Mouse (Mus musculus): ENCODE data around the gene Tmprss12. TPM values are rescaled to one million over a fixed set of nuclear protein-coding genes. Genes with fewer than 3 reads are reported as not detected.
"Not testable (repeated sequence)": the region's sequence is repeated elsewhere in the genome, so short reads cannot be mapped to it uniquely, and the experiment has no call there.

Gene Tmprss12
- polyA plus RNA-seq, 1 experiment from 2014 or later, result not detected

- not testable (repeated sequence) for H3K79me2 ChIP-seq (ENCODE audit: inconsistent target); H3K36me3 ChIP-seq (ENCODE audit: inconsistent target); H3K27ac ChIP-seq; H3K4me3 ChIP-seq (ENCODE audit: inconsistent target)
- no CpG with 5 or more reads among the region's 4 CpGs for WGBS (ENCODE audit: missing documents)
Measured at GRCm38 (mm10) chr15:100328089-100328488, 47.5 kb downstream of the Tmprss12 start.

- not testable (repeated sequence) for H3K36me3 ChIP-seq (ENCODE audit: inconsistent target)
Measured at GRCm38 (mm10) chr15:100329336-100329735, 48.7 kb downstream of the Tmprss12 start.

GRCm38 (mm10) chr15:100330739-100331138, 50.1 kb downstream of the Tmprss12 start:
- Histone ChIP-seq H3K4me3 (ENCODE audit: inconsistent target) (no peak overlapping the region), H3K79me2 (ENCODE audit: inconsistent target) (no peaks in the 10 kb centered on the region), H3K36me3 (ENCODE audit: inconsistent target) (no peaks in the 10 kb centered on the region), H3K27ac (no peak overlapping the region)
- 94% methylated on average over 7 of the region's 7 CpGs for WGBS (ENCODE audit: missing documents)

More at GRCm38 (mm10) chr15:100329336-100329735, 48.7 kb downstream of the Tmprss12 start:
- H3K79me2 ChIP-seq (ENCODE audit: inconsistent target); H3K27ac ChIP-seq; H3K4me3 ChIP-seq (ENCODE audit: inconsistent target): not testable (repeated sequence)
- WGBS (ENCODE audit: missing documents), result 94% methylated on average over 4 of the region's 10 CpGs

GRCm38 (mm10) chr15:100332077-100332961, 51.7 kb downstream of the Tmprss12 start:
- not testable (repeated sequence) for H3K4me3 ChIP-seq (ENCODE audit: inconsistent target); H3K79me2 ChIP-seq (ENCODE audit: inconsistent target); H3K36me3 ChIP-seq (ENCODE audit: inconsistent target); H3K27ac ChIP-seq
- no CpG with 5 or more reads among the region's 10 CpGs for WGBS (ENCODE audit: missing documents)

GRCm38 (mm10) chr15:100334629-100335028, 54.0 kb downstream of the Tmprss12 start, which contains the start of gene Mettl7a3:
Gene Mettl7a3, plus strand, starts transcription at chr15:100334929.
- Histone ChIP-seq H3K27ac (no peak within 1 kb of the TSS), H3K4me3 (ENCODE audit: inconsistent target) (no peak within 1 kb of the TSS), H3K79me2 (ENCODE audit: inconsistent target) (no peaks in the 10 kb centered on the region), H3K36me3 (ENCODE audit: inconsistent target) (no peaks in the 10 kb centered on the region)
- 80% methylated on average over 10 of the region's 10 CpGs for WGBS (ENCODE audit: missing documents)

GRCm38 (mm10) chr15:100337328-100337727, 56.7 kb downstream of the Tmprss12 start:
- H3K4me3 ChIP-seq (ENCODE audit: inconsistent target); H3K79me2 ChIP-seq (ENCODE audit: inconsistent target); H3K36me3 ChIP-seq (ENCODE audit: inconsistent target); H3K27ac ChIP-seq: not testable (repeated sequence)

- not testable (repeated sequence) for H3K4me3 ChIP-seq (ENCODE audit: inconsistent target); H3K79me2 ChIP-seq (ENCODE audit: inconsistent target); H3K36me3 ChIP-seq (ENCODE audit: inconsistent target); H3K27ac ChIP-seq
- 47% methylated on average over 1 of the region's 10 CpGs for WGBS (ENCODE audit: missing documents)
Measured at GRCm38 (mm10) chr15:100337847-100338246, 57.2 kb downstream of the Tmprss12 start.

- not testable (repeated sequence) for H3K36me3 ChIP-seq (ENCODE audit: inconsistent target); H3K79me2 ChIP-seq (ENCODE audit: inconsistent target); H3K27ac ChIP-seq; H3K4me3 ChIP-seq (ENCODE audit: inconsistent target)
- 74% methylated on average over 3 of the region's 5 CpGs for WGBS (ENCODE audit: missing documents)
Measured at GRCm38 (mm10) chr15:100341314-100341980, 60.8 kb downstream of the Tmprss12 start.

Other genes starting within 250 kb of the Tmprss12 start
- 17.8 to 25.7 TPM (median 22.8 TPM) in 3 replicates for gene Dip2b, start 242.2 kb upstream of the Tmprss12 start, polyA plus RNA-seq (2018)
- gene Atf1, start 53.0 kb upstream of the Tmprss12 start, polyA plus RNA-seq (2018), result 34.5 to 58.1 TPM (median 47.7 TPM) in 3 replicates
- gene Mettl7a1, start 23.3 kb downstream of the Tmprss12 start, polyA plus RNA-seq (2018), result 33.7 to 43.2 TPM (median 39.2 TPM) in 3 replicates
- not detected in 3 replicates for gene Mettl7a3, start 54.1 kb downstream of the Tmprss12 start, polyA plus RNA-seq (2018)
- not detected in 3 replicates for gene Methig1, start 72.3 kb downstream of the Tmprss12 start, polyA plus RNA-seq (2018)
- not detected in 3 replicates for gene Mettl7a2, start 72.4 kb downstream of the Tmprss12 start, polyA plus RNA-seq (2018)
- gene Higd1c, start 83.7 kb downstream of the Tmprss12 start, polyA plus RNA-seq (2018), result not detected in 3 replicates
- gene Gm5475, start 141.3 kb downstream of the Tmprss12 start, polyA plus RNA-seq (2018), result not detected in 3 replicates
- gene Slc11a2, start 144.2 kb downstream of the Tmprss12 start, polyA plus RNA-seq (2018), result 39.5 to 63.4 TPM (median 40.8 TPM) in 3 replicates
- gene Letmd1, start 188.2 kb downstream of the Tmprss12 start, polyA plus RNA-seq (2018), result 34.8 to 38.4 TPM (median 34.8 TPM) in 3 replicates
- gene Csrnp2, start 214.7 kb downstream of the Tmprss12 start, polyA plus RNA-seq (2018), result 1.7 to 2.1 TPM (median 1.8 TPM) in 3 replicates

All from macrophage (primary cell).